Mouse (Mus musculus) midbrain, embryonic 14.5 days (tissue): ENCODE measurements at regions not wholly inside any gene's neighbourhood (a gene's known extent, or its start where the extent isn't known, plus 50 kb on each side); places are given as distances from the start of the nearest gene placed in this dataset.

Experiments used
- ATAC-seq: fragments of 200-750 bp; cut with Nextera tagmentation; 2 replicates; pipeline ENCODE4 v1.8.0; 2017; ENCODE audit warnings: moderate number of reproducible peaks, moderate library complexity; ENCODE audit not compliant: low FRiP score, low TSS enrichment
- DNase-seq: peaks from one replicate; pipeline ENCODE4 v3.0.0-alpha.2; 2015
- H3K27ac ChIP-seq: fragments of 300-500 bp; sonication (generic); replicated peaks from 2 replicates; pipeline ENCODE4 v1.5.1; 2014; ENCODE audit warnings: mild to moderate bottlenecking, low read depth, low read length, moderate library complexity
- H3K27me3 ChIP-seq: fragments of 300-500 bp; sonication (generic); 2 replicates; pipeline ENCODE4 v1.6.1; 2014; ENCODE audit warnings: low read length, control low read depth, mixed read lengths; ENCODE audit not compliant: control insufficient read depth, insufficient read depth
- H3K36me3 ChIP-seq: fragments of 300-500 bp; sonication (generic); 2 replicates; pipeline ENCODE4 v1.6.1; 2014; ENCODE audit warnings: low read length, control low read depth; ENCODE audit not compliant: control insufficient read depth, insufficient read depth
- H3K4me1 ChIP-seq: fragments of 300-500 bp; sonication (generic); 2 replicates; pipeline ENCODE4 v1.6.1; 2014; ENCODE audit warnings: mild to moderate bottlenecking, antibody characterized with exemption, low read length, control low read depth; ENCODE audit not compliant: control insufficient read depth, insufficient read depth
- H3K4me2 ChIP-seq: fragments of 300-500 bp; sonication (generic); 2 replicates; pipeline ENCODE4 v1.6.1; 2014; ENCODE audit warnings: mild to moderate bottlenecking, low read length, moderate library complexity
- H3K4me3 ChIP-seq: fragments of 300-500 bp; sonication (generic); replicated peaks from 2 replicates; pipeline ENCODE4 v1.5.1; 2014; ENCODE audit warnings: low read depth, low read length
- H3K9ac ChIP-seq: fragments of 300-500 bp; sonication (generic); replicated peaks from 2 replicates; pipeline ENCODE4 v1.6.1; 2014; ENCODE audit warnings: mild to moderate bottlenecking, low read length, moderate library complexity
- H3K9me3 ChIP-seq: fragments of 300-500 bp; sonication (generic); 2 replicates; pipeline ENCODE4 v1.6.1; 2016; ENCODE audit warnings: low read length, control low read depth, mixed read lengths; ENCODE audit not compliant: control insufficient read depth
- WGBS: fragments of 180-500 bp; shearing (Covaris S2); extraction: QIAGEN DNeasy Blood & Tissue Kit; methylation state at CpG from one replicate; pipeline ENCODE4 v1.1.7; 2014; 5-methylcytosine and 5-hydroxymethylcytosine counted together

GRCm38 (mm10) chr1:169602122-169602521 lies 53.2 kb upstream of the Rgs5 start:
- H3K4me1 ChIP-seq: no peaks in the 10 kb centered on the region
- no peak for ATAC-seq
- H3K27ac ChIP-seq: no peak overlapping the region
- H3K4me2 ChIP-seq: no peak overlapping the region
- H3K36me3 ChIP-seq: no peaks in the 10 kb centered on the region
- no peak overlapping the region for H3K9ac ChIP-seq
- WGBS: 82% methylated on average over 7 of the region's 7 CpGs
- H3K9me3 ChIP-seq: no peaks in the 10 kb centered on the region
- no peaks in the 10 kb centered on the region for H3K27me3 ChIP-seq
- DNase-seq: no peak
- H3K4me3 ChIP-seq: no peak overlapping the region

DNA sequence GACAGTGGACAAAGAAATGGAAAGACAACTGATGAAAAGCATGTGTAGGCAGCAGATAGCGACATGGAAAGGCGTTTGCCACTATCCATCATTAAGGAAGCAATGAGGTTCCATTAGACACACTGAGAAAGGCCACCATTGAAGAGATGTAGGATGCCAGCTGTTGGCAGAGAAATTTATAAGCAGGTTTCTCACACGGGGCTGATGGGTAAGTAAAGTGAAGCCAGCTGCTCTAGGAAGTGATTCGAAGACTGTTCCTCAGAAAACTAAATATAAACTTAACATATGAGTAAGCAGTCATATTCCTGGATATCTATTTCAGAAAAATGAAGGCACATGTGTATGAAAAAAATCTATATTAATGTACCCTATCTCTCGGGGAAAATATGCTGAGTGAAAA lies 60.8 kb upstream of the Rgs5 start:
- Histone ChIP-seq H3K27me3 (no peaks in the 10 kb centered on the region), H3K4me3 (no peak overlapping the region), H3K27ac (no peak overlapping the region), H3K36me3 (no peaks in the 10 kb centered on the region), H3K4me2 (no peak overlapping the region), H3K9ac (no peak overlapping the region), H3K4me1 (no peaks in the 10 kb centered on the region), H3K9me3 (no peaks in the 10 kb centered on the region)
- DNase-seq (no peak), ATAC-seq (no peak)
- WGBS: 94% methylated on average over 5 of the region's 5 CpGs

DNA sequence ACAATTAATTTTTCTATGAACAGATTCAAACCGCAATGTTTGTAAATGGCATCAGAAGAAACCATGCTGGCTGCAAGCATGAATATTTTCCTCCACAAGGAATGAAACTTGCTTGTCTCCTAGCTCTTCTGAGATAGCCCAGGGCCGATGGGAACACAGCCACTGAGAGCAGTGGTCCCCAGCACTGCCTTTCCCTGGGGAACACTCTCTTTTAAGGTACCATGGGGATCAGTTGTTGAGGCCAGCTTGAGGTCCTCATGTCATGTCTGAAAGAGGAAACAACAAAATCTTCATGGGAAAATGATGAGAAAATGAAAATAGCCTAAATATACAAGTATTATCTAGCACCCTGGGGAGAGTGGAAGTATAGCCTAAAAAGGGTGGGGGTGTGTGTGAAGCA lies 55.1 kb upstream of the Nuf2 start:
- ATAC-seq (no peak), DNase-seq (peak; percentile 0)
- no peaks in the 10 kb centered on the region for H3K9me3 ChIP-seq
- no peaks in the 10 kb centered on the region for H3K4me1 ChIP-seq
- H3K27ac ChIP-seq: no peak overlapping the region
- H3K4me3 ChIP-seq: no peak overlapping the region
- 76% methylated on average over 2 of the region's 2 CpGs for WGBS
- H3K27me3 ChIP-seq: no peaks in the 10 kb centered on the region
- no peak overlapping the region for H3K4me2 ChIP-seq
- H3K36me3 ChIP-seq: no peaks in the 10 kb centered on the region
- H3K9ac ChIP-seq: no peak overlapping the region

DNA sequence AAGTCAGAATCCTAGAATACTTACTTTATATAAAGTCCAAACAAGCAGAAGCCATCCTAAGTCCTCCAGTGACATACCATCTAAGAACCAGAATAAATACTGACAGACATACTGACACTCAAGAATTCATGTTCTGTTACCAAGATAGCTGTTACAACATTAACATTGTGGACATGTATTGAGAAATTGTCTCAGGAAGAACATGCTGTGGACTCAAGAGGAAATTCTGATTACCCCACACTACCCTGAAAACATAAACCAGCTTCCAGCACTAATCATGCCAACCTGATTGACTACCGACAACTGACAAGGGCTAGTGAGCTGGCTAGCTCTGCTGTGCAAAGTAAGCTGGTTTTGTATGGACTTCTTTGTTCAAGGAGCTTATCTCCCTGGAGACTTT lies 51.1 kb upstream of the Nuf2 start:
- H3K9me3 ChIP-seq: no peaks in the 10 kb centered on the region
- no peak overlapping the region for H3K4me2 ChIP-seq
- no peak overlapping the region for H3K4me3 ChIP-seq
- ATAC-seq (no peak), DNase-seq (no peak)
- no peaks in the 10 kb centered on the region for H3K4me1 ChIP-seq
- WGBS: 8% methylated on average over 1 of the region's 1 CpGs
- no peaks in the 10 kb centered on the region for H3K27me3 ChIP-seq
- no peak overlapping the region for H3K27ac ChIP-seq
- H3K36me3 ChIP-seq: no peaks in the 10 kb centered on the region
- no peak overlapping the region for H3K9ac ChIP-seq
